Mouse (Mus musculus) lung, adult 2 months (tissue): ENCODE results near the gene Morn4.
A peak's percentile ranks its signal among the peaks of the same experiment; 100 is the strongest.

ENCODE experiments used
- CTCF ChIP-seq: fragments of 200-500 bp; IDR thresholded peaks from 2 replicates; pipeline ENCODE4 v1.5.1; 2011; ENCODE audit warnings: mild to moderate bottlenecking, low read length, control low read depth; ENCODE audit not compliant: insufficient read depth
- POLR2A ChIP-seq: fragments of 200-500 bp; IDR thresholded peaks from 2 replicates; pipeline ENCODE4 v1.6.1; 2011; ENCODE audit warnings: low read depth, mild to moderate bottlenecking, control low read depth, low read length, borderline replicate concordance; ENCODE audit errors: extremely low read depth

DNA sequence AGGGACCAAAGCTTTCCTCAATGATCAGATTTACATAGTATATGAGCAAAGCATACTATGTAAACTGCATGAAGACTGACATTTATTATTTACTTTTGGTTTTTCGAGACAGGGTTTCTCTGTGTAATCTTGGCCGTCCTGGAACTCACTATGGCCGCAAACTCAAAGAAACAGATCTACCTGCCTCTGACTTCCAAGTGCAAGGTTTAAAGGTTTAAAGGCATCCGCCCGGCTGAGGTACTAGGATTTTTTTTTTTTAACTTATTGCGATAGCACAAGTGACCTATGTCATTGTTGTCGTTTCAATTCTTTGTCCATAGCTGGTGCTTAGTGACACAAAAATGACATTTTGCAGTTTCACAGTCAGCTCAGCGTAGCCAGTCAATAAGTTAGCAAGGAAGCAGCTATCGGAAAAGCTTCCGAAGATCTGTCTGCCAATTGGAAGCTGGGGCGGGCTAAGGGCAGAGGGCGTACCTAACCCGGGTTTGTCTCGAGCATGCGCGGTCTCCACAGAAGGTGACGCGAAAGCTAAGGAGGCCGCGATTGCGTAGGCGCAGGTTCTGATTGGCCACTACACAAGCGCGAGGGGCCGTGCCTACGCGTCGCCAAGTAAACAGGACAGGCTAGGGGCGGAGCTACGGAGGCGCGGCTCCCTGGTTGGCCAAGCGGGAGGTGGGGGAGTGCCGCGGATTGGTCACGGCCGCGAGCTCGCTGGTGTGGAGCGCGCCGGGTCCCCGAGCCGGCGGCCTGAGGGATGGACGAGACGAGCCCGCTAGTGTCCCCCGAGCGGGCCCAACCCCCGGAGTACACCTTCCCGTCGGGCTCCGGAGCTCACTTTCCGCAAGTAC, 3.8 kb upstream of the Morn4 start, which contains the start of gene Pi4k2a:
- TF ChIP-seq POLR2A (peak; percentile 73; the same call in 1 of the 2 replicates), CTCF (no peak)
